Mouse (Mus musculus): ENCODE data around the gene Vmn1r104. TPM values are rescaled to one million over a fixed set of nuclear protein-coding genes. Genes with fewer than 3 reads are reported as not detected.

The Vmn1r104 gene
- not detected for polyA plus RNA-seq (2012; fragmentation: generic; extraction: Trizol)

GRCm38 (mm10) chr7:20533537-20533936, at the start of gene Vmn1r104:
Gene Vmn1r104, plus strand, starts transcription at chr7:20533837.

GRCm38 (mm10) chr7:20510434-20510833, 23.2 kb upstream of the Vmn1r104 start, which contains the start of gene Vmn1r103:
Gene Vmn1r103, minus strand, starts transcription at chr7:20510534.

GRCm38 (mm10) chr7:20545657-20546056, 12.0 kb downstream of the Vmn1r104 start, which contains the start of gene Gm5726:
Gene Gm5726, minus strand, starts transcription at chr7:20545757.

GRCm38 (mm10) chr7:20576141-20576540, 42.5 kb downstream of the Vmn1r104 start, which contains the start of gene Gm4141:
Gene Gm4141, minus strand, starts transcription at chr7:20576241.

Other genes starting within 250 kb of the Vmn1r104 start
- gene Gm4133, start 199.8 kb upstream of the Vmn1r104 start, polyA plus RNA-seq (2012; fragmentation: generic; extraction: Trizol) = not detected
- gene Gm5728, start 158.4 kb upstream of the Vmn1r104 start, polyA plus RNA-seq (2012; fragmentation: generic; extraction: Trizol) = not detected
- gene Vmn1r100, start 115.9 kb upstream of the Vmn1r104 start, polyA plus RNA-seq (2012; fragmentation: generic; extraction: Trizol) = not detected
- not detected for gene Vmn1r101, start 91.2 kb upstream of the Vmn1r104 start, polyA plus RNA-seq (2012; fragmentation: generic; extraction: Trizol)
- not detected for gene Gm10670, start 58.9 kb upstream of the Vmn1r104 start, polyA plus RNA-seq (2012; fragmentation: generic; extraction: Trizol)
- not detected for gene Vmn1r103, start 23.3 kb upstream of the Vmn1r104 start, polyA plus RNA-seq (2012; fragmentation: generic; extraction: Trizol)
- gene Gm5726, start 11.9 kb downstream of the Vmn1r104 start, polyA plus RNA-seq (2012; fragmentation: generic; extraction: Trizol) = not detected
- not detected for gene Gm4141, start 42.4 kb downstream of the Vmn1r104 start, polyA plus RNA-seq (2012; fragmentation: generic; extraction: Trizol)
- gene Gm4513, start 65.2 kb downstream of the Vmn1r104 start, polyA plus RNA-seq (2012; fragmentation: generic; extraction: Trizol) = not detected
- not detected for gene Vmn1r107, start 135.1 kb downstream of the Vmn1r104 start, polyA plus RNA-seq (2012; fragmentation: generic; extraction: Trizol)
- gene Vmn1r111, start 169.4 kb downstream of the Vmn1r104 start, polyA plus RNA-seq (2012; fragmentation: generic; extraction: Trizol) = not detected
- gene Gm10668, start 196.8 kb downstream of the Vmn1r104 start, polyA plus RNA-seq (2012; fragmentation: generic; extraction: Trizol) = not detected
- not detected for gene Vmn1r112, start 237.3 kb downstream of the Vmn1r104 start, polyA plus RNA-seq (2012; fragmentation: generic; extraction: Trizol)